In the genomic region with DNA sequence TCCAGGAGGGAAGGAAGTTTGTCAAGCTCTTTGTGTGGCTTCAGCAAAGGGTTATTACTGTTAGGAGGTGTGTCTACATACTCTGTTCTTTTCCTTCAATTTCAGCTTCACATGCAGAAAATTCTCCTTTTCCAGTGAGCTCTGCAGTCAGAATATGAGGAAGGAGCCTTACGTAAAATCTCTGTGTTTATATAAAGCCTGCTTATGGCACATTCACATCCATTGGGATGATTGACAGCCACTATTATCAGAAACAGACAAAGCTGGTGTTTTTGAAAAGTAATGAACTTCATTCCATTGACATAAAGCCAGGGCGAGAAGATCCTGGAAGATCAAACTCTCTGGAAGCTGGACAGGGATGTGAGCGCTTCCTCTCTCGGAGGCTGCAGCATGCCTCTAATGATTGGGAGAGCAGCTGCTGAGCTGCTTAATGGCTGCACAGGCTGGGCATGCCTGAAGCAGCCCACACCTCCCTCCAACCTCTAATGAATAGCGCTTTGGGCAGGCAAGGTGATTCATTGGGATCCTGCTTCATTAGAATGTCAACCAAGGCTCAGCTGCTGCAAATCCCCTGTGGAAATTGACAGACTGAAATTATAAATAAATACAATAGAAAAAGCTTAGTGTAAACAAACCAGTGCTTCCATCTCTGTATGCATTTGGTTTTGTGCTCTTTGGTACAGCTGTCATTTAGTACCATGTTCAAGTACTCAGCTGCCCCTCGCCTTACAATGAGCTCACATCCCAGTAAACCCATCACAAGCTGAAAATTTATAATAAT, we compare ENCODE assay signal across 12 mouse cellular contexts.
DNase-seq lines count a peak whose midpoint lies in the region; ATAC-seq lines count a peak whose summit lies in the region.
"Had no signal": no experiment of that assay in that cellular context is flagged by ENCODE, and none has a peak within 500 bp of the region (broad histone marks: within the 10 kb centered on the region; RNA-seq: fewer than 3 reads in every experiment).

No protein-coding gene starts in this region.

- 55% methylated on average over 6 of the region's 6 CpGs for WGBS in limb, embryonic 11.5 days
- 72% methylated on average over 6 of the region's 6 CpGs for WGBS in limb, embryonic 10.5 days
- 10% methylated on average over 6 of the region's 6 CpGs for WGBS in forebrain, embryonic 14.5 days

- H3K4me3 ChIP-seq in limb, embryonic 11.5 days (ENCODE audit: low read depth, low read length) = no peak overlapping the region
- no peak overlapping the region for H3K4me3 ChIP-seq in limb, embryonic 10.5 days
- no peak overlapping the region for H3K4me3 ChIP-seq in forebrain, embryonic 14.5 days (ENCODE audit: low read depth, low read length)
- H3K4me3 ChIP-seq: kidney, embryonic 15.5 days; myocyte had no signal

- H3K27ac ChIP-seq in limb, embryonic 11.5 days (replicated peaks; ENCODE audit: low read depth, low read length) = no peak overlapping the region
- H3K27ac ChIP-seq in limb, embryonic 10.5 days = no peak overlapping the region
- peak overlapping the region; percentile 61; the same call in 1 of the 2 replicates for H3K27ac ChIP-seq in forebrain, embryonic 14.5 days (ENCODE audit: low read depth, low read length)
- H3K27ac ChIP-seq: kidney, embryonic 15.5 days had no signal

- H3K4me1 ChIP-seq in limb, embryonic 11.5 days (ENCODE audit: control insufficient read depth, insufficient read depth, low read length) = no peaks in the 10 kb centered on the region
- H3K4me1 ChIP-seq in limb, embryonic 10.5 days = no peaks in the 10 kb centered on the region
- H3K4me1 ChIP-seq in forebrain, embryonic 14.5 days (ENCODE audit: control insufficient read depth, insufficient read depth, low read length) = peaks cover 10% of the 10 kb centered on the region; the same call in 1 of the 2 replicates
- H3K4me1 ChIP-seq: kidney, embryonic 15.5 days had no signal

- no peak overlapping the region for H3K9ac ChIP-seq in limb, embryonic 11.5 days (ENCODE audit: low read length)
- H3K9ac ChIP-seq in forebrain, embryonic 14.5 days (ENCODE audit: low read length) = peak overlapping the region; percentile 30; the same call in 1 of the 2 replicates
- H3K9ac ChIP-seq: kidney, embryonic 15.5 days had no signal

- no peaks in the 10 kb centered on the region for H3K36me3 ChIP-seq in limb, embryonic 11.5 days (ENCODE audit: control insufficient read depth, insufficient read depth, low read length)
- no peaks in the 10 kb centered on the region for H3K36me3 ChIP-seq in limb, embryonic 10.5 days
- no peaks in the 10 kb centered on the region for H3K36me3 ChIP-seq in forebrain, embryonic 14.5 days (ENCODE audit: control insufficient read depth, insufficient read depth, low read length)
- H3K36me3 ChIP-seq: kidney, embryonic 15.5 days had no signal

- DNase-seq in limb, embryonic 11.5 days (ENCODE audit: low spot score) = peak; percentile 24
- DNase-seq in limb, embryonic 10.5 days (ENCODE audit: low spot score) = no peak
- DNase-seq in forebrain, embryonic 14.5 days (ENCODE audit: low spot score) = peak; percentile 80
- peak; percentile 30 for DNase-seq in mesoderm, embryonic 11.5 days (ENCODE audit: low read depth, low spot score)
- DNase-seq in retina, postnatal 1 day = peak; percentile 43
- DNase-seq in frontal cortex, postnatal 14 days (ENCODE audit: low spot score in 2 of 2) = no peak
- DNase-seq: heart, adult 11 months; liver had no signal

- no peaks in the 10 kb centered on the region for H3K27me3 ChIP-seq in limb, embryonic 11.5 days (ENCODE audit: control insufficient read depth, insufficient read depth, low read length)
- H3K27me3 ChIP-seq in limb, embryonic 10.5 days (ENCODE audit: low read depth, poor library complexity, severe bottlenecking) = no peaks in the 10 kb centered on the region
- H3K27me3 ChIP-seq in forebrain, embryonic 14.5 days (replicated peaks; ENCODE audit: control insufficient read depth, insufficient read depth, low read length) = no peaks in the 10 kb centered on the region
- H3K27me3 ChIP-seq: kidney, embryonic 15.5 days had no signal

- ATAC-seq in limb, embryonic 11.5 days (ENCODE audit: insufficient number of reproducible peaks, low FRiP score, low TSS enrichment, low read depth) = no peak
- ATAC-seq in forebrain, embryonic 14.5 days = peak; percentile 96
- ATAC-seq in inflammation-experienced regulatory T-cells, adult 6 months = no peak
- ATAC-seq: CD4-positive, CD25-positive, alpha-beta regulatory T cell, adult 4 months had no signal

- no peaks in the 10 kb centered on the region for H3K9me3 ChIP-seq in limb, embryonic 11.5 days (ENCODE audit: control insufficient read depth, low read length)
- H3K9me3 ChIP-seq in limb, embryonic 10.5 days (replicated peaks) = no peaks in the 10 kb centered on the region
- H3K9me3 ChIP-seq in forebrain, embryonic 14.5 days (replicated peaks; ENCODE audit: control insufficient read depth, low read length) = no peaks in the 10 kb centered on the region
- H3K9me3 ChIP-seq: kidney, embryonic 15.5 days had no signal

- H3K4me2 ChIP-seq in limb, embryonic 11.5 days (ENCODE audit: low read depth, severe bottlenecking) = no peak overlapping the region
- H3K4me2 ChIP-seq in forebrain, embryonic 14.5 days (ENCODE audit: low read length) = peak overlapping the region; percentile 31
- H3K4me2 ChIP-seq: kidney, embryonic 15.5 days had no signal

Comparison
In these comparisons a context has a peak if more than half of its experiments do, and no peak if none do; other contexts are left out.
1. DNase-seq: peak in limb, embryonic 11.5 days (single experiment), forebrain, embryonic 14.5 days (single experiment), mesoderm, embryonic 11.5 days (single experiment) and retina, postnatal 1 day (single experiment); none in limb, embryonic 10.5 days (single experiment) and frontal cortex, postnatal 14 days (0 of 2).